Mouse (Mus musculus): ENCODE measurements at regions not wholly inside any gene's neighbourhood (a gene's known extent, or its start where the extent isn't known, plus 50 kb on each side); places are given as distances from the start of the nearest gene placed in this dataset.
"Not testable (repeated sequence)": the region's sequence is repeated elsewhere in the genome, so short reads cannot be mapped to it uniquely, and the experiment has no call there.

GRCm38 (mm10) chrX:18875734-18876133 is 414.5 kb upstream of the 4930578C19Rik start:
- no peak for TF ChIP-seq CTCF (IDR thresholded peaks at IDR 0.05; ENCODE audit: low read depth)
- H3K27ac ChIP-seq (ENCODE audit: low read depth, low read length), result no peak overlapping the region
- DNase-seq, result no peak
- no peak for ATAC-seq
- H3K4me3 ChIP-seq (ENCODE audit: low read depth, low read length), result no peak overlapping the region
- no peaks in the 10 kb centered on the region for H3K36me3 ChIP-seq (ENCODE audit: insufficient read depth)
- no peak overlapping the region for H3K4me2 ChIP-seq (ENCODE audit: low read depth)
- no peaks in the 10 kb centered on the region for H3K4me1 ChIP-seq (ENCODE audit: insufficient read depth)
- no peaks in the 10 kb centered on the region for H3K9me3 ChIP-seq (ENCODE audit: low read length)
- no peak overlapping the region for H3K9ac ChIP-seq
- no peaks in the 10 kb centered on the region for H3K27me3 ChIP-seq (ENCODE audit: insufficient read depth, low read length)
- WGBS, result 83% methylated on average over 1 of the region's 1 CpGs

- Histone ChIP-seq H3K36me3 (ENCODE audit: insufficient read depth) (no peaks in the 10 kb centered on the region), H3K27ac (ENCODE audit: low read depth, low read length) (no peak overlapping the region), H3K27me3 (ENCODE audit: insufficient read depth, low read length) (no peaks in the 10 kb centered on the region), H3K4me1 (ENCODE audit: insufficient read depth) (no peaks in the 10 kb centered on the region), H3K9ac (no peak overlapping the region), H3K4me2 (ENCODE audit: low read depth) (no peak overlapping the region), H3K9me3 (ENCODE audit: low read length) (no peaks in the 10 kb centered on the region), H3K4me3 (ENCODE audit: low read depth, low read length) (no peak overlapping the region)
- DNase-seq (peak; percentile 1), ATAC-seq (no peak)
- TF ChIP-seq CTCF (IDR thresholded peaks at IDR 0.05; ENCODE audit: low read depth), result no peak
These were observed 412.9 kb upstream of the 4930578C19Rik start for GRCm38 (mm10) chrX:18874051-18874450.

GRCm38 (mm10) chrX:18838668-18839067 is 377.5 kb upstream of the 4930578C19Rik start:
- Histone ChIP-seq H3K27me3 (ENCODE audit: insufficient read depth, low read length) (no peaks in the 10 kb centered on the region), H3K9ac (no peak overlapping the region), H3K27ac (ENCODE audit: low read depth, low read length) (no peak overlapping the region), H3K9me3 (ENCODE audit: low read length) (no peaks in the 10 kb centered on the region), H3K36me3 (ENCODE audit: insufficient read depth) (no peaks in the 10 kb centered on the region), H3K4me2 (ENCODE audit: low read depth) (no peak overlapping the region), H3K4me3 (ENCODE audit: low read depth, low read length) (no peak overlapping the region), H3K4me1 (ENCODE audit: insufficient read depth) (no peaks in the 10 kb centered on the region)
- no peak for ATAC-seq
- no peak for DNase-seq
- 35% methylated on average over 3 of the region's 3 CpGs for WGBS
- TF ChIP-seq CTCF (IDR thresholded peaks at IDR 0.05; ENCODE audit: low read depth), result no peak

GRCm38 (mm10) chrX:18824971-18825370 is 363.8 kb upstream of the 4930578C19Rik start:
- H3K4me2 ChIP-seq (ENCODE audit: low read depth); H3K9ac ChIP-seq; H3K9me3 ChIP-seq (ENCODE audit: low read length); H3K36me3 ChIP-seq (ENCODE audit: insufficient read depth); ATAC-seq; H3K27me3 ChIP-seq (ENCODE audit: insufficient read depth, low read length); H3K4me3 ChIP-seq (ENCODE audit: low read depth, low read length); H3K4me1 ChIP-seq (ENCODE audit: insufficient read depth); DNase-seq; H3K27ac ChIP-seq (ENCODE audit: low read depth, low read length): not testable (repeated sequence)
- WGBS, result 84% methylated on average over 1 of the region's 1 CpGs

GRCm38 (mm10) chrX:18814441-18814973 is 353.3 kb upstream of the 4930578C19Rik start:
- no peak for DNase-seq
- WGBS, result 51% methylated on average over 3 of the region's 3 CpGs
- H3K4me1 ChIP-seq (ENCODE audit: insufficient read depth), result no peaks in the 10 kb centered on the region
- H3K4me2 ChIP-seq (ENCODE audit: low read depth), result no peak overlapping the region
- no peaks in the 10 kb centered on the region for H3K36me3 ChIP-seq (ENCODE audit: insufficient read depth)
- H3K9ac ChIP-seq, result no peak overlapping the region
- no peak overlapping the region for H3K27ac ChIP-seq (ENCODE audit: low read depth, low read length)
- H3K27me3 ChIP-seq (ENCODE audit: insufficient read depth, low read length), result no peaks in the 10 kb centered on the region
- H3K9me3 ChIP-seq (ENCODE audit: low read length), result no peaks in the 10 kb centered on the region
- TF ChIP-seq CTCF (IDR thresholded peaks at IDR 0.05; ENCODE audit: low read depth), result no peak
- ATAC-seq, result no peak
- no peak overlapping the region for H3K4me3 ChIP-seq (ENCODE audit: low read depth, low read length)

Measured in forebrain, postnatal 0 days (tissue).